Mouse (Mus musculus) T-helper 2 cell (primary cell): Measurements from ENCODE around the gene Phf21a.

Source experiments
- in situ Hi-C: fragments of 300-600 bp; cut with MboI, MseI; formaldehyde crosslinking; loops from one replicate; pipeline ENCODE4 v1.15.1; 2025; ENCODE audit warnings: high pct_unique_total_duplicates

The Phf21a gene

GRCm38 (mm10) chr2:92354224-92354623 is 261.3 kb downstream of the Phf21a start:
- in situ Hi-C loops, result no loop called here

GRCm38 (mm10) chr2:92359301-92359700 is 266.4 kb downstream of the Phf21a start:
- in situ Hi-C loops, result no loop called here

GRCm38 (mm10) chr2:92360186-92360823 is 267.4 kb downstream of the Phf21a start:
- in situ Hi-C loops, result no loop called here

- in situ Hi-C loops, result no loop called here
Observed at GRCm38 (mm10) chr2:92360893-92361292, 268.0 kb downstream of the Phf21a start.

- in situ Hi-C loops, result no loop called here
Observed at GRCm38 (mm10) chr2:92361795-92362194, 268.9 kb downstream of the Phf21a start.

GRCm38 (mm10) chr2:92362571-92363228 is 269.8 kb downstream of the Phf21a start:
- in situ Hi-C loops, result no loop called here

- in situ Hi-C loops, result no loop called here
Observed at GRCm38 (mm10) chr2:92364086-92364485, 271.2 kb downstream of the Phf21a start.

GRCm38 (mm10) chr2:92365568-92365967 is 272.7 kb downstream of the Phf21a start:
- in situ Hi-C loops, result no loop called here

GRCm38 (mm10) chr2:92367383-92368029 is 274.6 kb downstream of the Phf21a start:
- in situ Hi-C loops, result no loop called here

GRCm38 (mm10) chr2:92370375-92370774 is 277.5 kb downstream of the Phf21a start:
- in situ Hi-C loops, result no loop called here

GRCm38 (mm10) chr2:92370821-92371805 is 278.2 kb downstream of the Phf21a start:
- in situ Hi-C loops, result no loop called here

- in situ Hi-C loops, result no loop called here
Observed at GRCm38 (mm10) chr2:92371971-92372690, 279.2 kb downstream of the Phf21a start.

- in situ Hi-C loops, result no loop called here
Observed at GRCm38 (mm10) chr2:92372767-92373436, 280.0 kb downstream of the Phf21a start.

- in situ Hi-C loops, result no loop called here
Observed at GRCm38 (mm10) chr2:92373437-92373813, 280.5 kb downstream of the Phf21a start.

- in situ Hi-C loops, result no loop called here
Observed at GRCm38 (mm10) chr2:92374514-92374913, 281.6 kb downstream of the Phf21a start, which contains the start of the genes Pex16 and Large2. Pex16 (plus strand) TSS chr2:92374676. Large2 (minus strand) TSS chr2:92374869.

GRCm38 (mm10) chr2:92375099-92375623 is 282.2 kb downstream of the Phf21a start:
- in situ Hi-C loops, result loop anchor here (5.0 kb wide), 1 partner anchor 62 kb away; no protein-coding TSS in a partner anchor

- in situ Hi-C loops, result loop anchor here (5.0 kb wide), 1 partner anchor 62 kb away; no protein-coding TSS in a partner anchor
Observed at GRCm38 (mm10) chr2:92375788-92376187, 282.9 kb downstream of the Phf21a start.

GRCm38 (mm10) chr2:92376300-92376699 is 283.4 kb downstream of the Phf21a start:
- in situ Hi-C loops, result loop anchor here (5.0 kb wide), 1 partner anchor 61 kb away; no protein-coding TSS in a partner anchor

- in situ Hi-C loops, result loop anchor here (5.0 kb wide), 1 partner anchor 60 kb away; no protein-coding TSS in a partner anchor
Observed at GRCm38 (mm10) chr2:92377320-92377719, 284.4 kb downstream of the Phf21a start.
